Mouse (Mus musculus): Measurements from ENCODE around the gene Ubqln1. TPM values are rescaled to one million over a fixed set of nuclear protein-coding genes. Genes with fewer than 3 reads are reported as not detected.

Gene Ubqln1
- polyA plus RNA-seq, 1 experiment from 2014 or later = 165 TPM

Other genes starting within 250 kb of the Ubqln1 start
- 4.3 and 4.4 TPM in 2 replicates for gene Klhl3, start 102.1 kb downstream of the Ubqln1 start, polyA plus RNA-seq (2016; fragmentation: Nextera tagmentation; extraction: Ambion mirVana)
- 56.5 and 64.8 TPM in 2 replicates for gene Hnrnpa0, start 87.1 kb downstream of the Ubqln1 start, polyA plus RNA-seq (2016; fragmentation: Nextera tagmentation; extraction: Ambion mirVana)
- gene Idnk, start 58.0 kb downstream of the Ubqln1 start, polyA plus RNA-seq (2016; fragmentation: Nextera tagmentation; extraction: Ambion mirVana) = 61.7 and 69.7 TPM in 2 replicates
- 36.2 and 40.0 TPM in 2 replicates for gene Gkap1, start 60.0 kb upstream of the Ubqln1 start, polyA plus RNA-seq (2016; fragmentation: Nextera tagmentation; extraction: Ambion mirVana)
- gene Kif27, start 143.5 kb upstream of the Ubqln1 start, polyA plus RNA-seq (2016; fragmentation: Nextera tagmentation; extraction: Ambion mirVana) = 1.3 and 1.4 TPM in 2 replicates
- gene 2210016F16Rik, start 169.6 kb upstream of the Ubqln1 start, polyA plus RNA-seq (2016; fragmentation: Nextera tagmentation; extraction: Ambion mirVana) = 26.7 and 29.4 TPM in 2 replicates
- gene Rmi1, start 186.6 kb upstream of the Ubqln1 start, polyA plus RNA-seq (2016; fragmentation: Nextera tagmentation; extraction: Ambion mirVana) = 29.4 and 31.0 TPM in 2 replicates
- gene Hnrnpk, start 187.7 kb upstream of the Ubqln1 start, polyA plus RNA-seq (2016; fragmentation: Nextera tagmentation; extraction: Ambion mirVana) = 2,145 and 2,244 TPM in 2 replicates

All from midbrain, embryonic 12.5 days (tissue).